Mouse (Mus musculus) heart, embryonic 16.5 days (tissue): ENCODE measurements around the gene Hectd4. TPM values are rescaled to one million over a fixed set of nuclear protein-coding genes. Genes with fewer than 3 reads are reported as not detected.
"Not testable (repeated sequence)": the region's sequence is repeated elsewhere in the genome, so short reads cannot be mapped to it uniquely, and the experiment has no call there.

ENCODE experiments used
- ATAC-seq: fragments of 200-750 bp; cut with Nextera tagmentation; replicated peaks from 2 replicates; pipeline ENCODE4 v1.8.0; 2017; ENCODE audit warnings: moderate number of reproducible peaks; ENCODE audit not compliant: insufficient read depth, low FRiP score; ENCODE audit errors: extremely low read depth
- H3K27ac ChIP-seq: fragments of 300-500 bp; sonication (generic); 2 replicates; pipeline ENCODE4 v1.5.1; 2014; ENCODE audit warnings: mild to moderate bottlenecking, low read length, control low read depth, moderate library complexity
- H3K27me3 ChIP-seq: fragments of 300-500 bp; sonication (generic); 2 replicates; pipeline ENCODE4 v1.6.1; 2014; ENCODE audit warnings: low read length, mixed read lengths; ENCODE audit not compliant: control insufficient read depth, insufficient read depth
- H3K36me3 ChIP-seq: fragments of 300-500 bp; sonication (generic); 2 replicates; pipeline ENCODE4 v1.6.1; 2014; ENCODE audit not compliant: control insufficient read depth, insufficient read depth
- H3K4me1 ChIP-seq: fragments of 300-500 bp; sonication (generic); 2 replicates; pipeline ENCODE4 v1.6.1; 2014; ENCODE audit warnings: low read length, mixed read lengths; ENCODE audit not compliant: control insufficient read depth, insufficient read depth
- H3K4me2 ChIP-seq: fragments of 300-500 bp; sonication (generic); 2 replicates; pipeline ENCODE4 v1.6.1; 2014; ENCODE audit warnings: low read depth, mild to moderate bottlenecking, control low read depth, low read length
- H3K4me3 ChIP-seq: fragments of 300-500 bp; sonication (generic); 2 replicates; pipeline ENCODE4 v1.5.1; 2014; ENCODE audit warnings: mild to moderate bottlenecking, control low read depth, low read length
- H3K9ac ChIP-seq: fragments of 300-500 bp; sonication (generic); 2 replicates; pipeline ENCODE4 v1.6.1; 2014; ENCODE audit warnings: low read length, control low read depth
- H3K9me3 ChIP-seq: fragments of 300-500 bp; sonication (generic); replicated peaks from 2 replicates; pipeline ENCODE4 v1.6.1; 2016; ENCODE audit warnings: low read length; ENCODE audit not compliant: control insufficient read depth
- WGBS: fragments of 180-500 bp; shearing (Covaris S2); extraction: QIAGEN DNeasy Blood & Tissue Kit; methylation state at CpG from one replicate; pipeline ENCODE4 v1.1.7; 2014; 5-methylcytosine and 5-hydroxymethylcytosine counted together
- polyA plus RNA-seq: library from polyadenylated mRNA; unstranded; fragments of >200 nt; fragmentation: Nextera tagmentation; extraction: Ambion mirVana; gene quantifications from 2 replicates; pipeline ENCODE4 v1.2.1, GENCODE M21; 2015

The Hectd4 gene
- polyA plus RNA-seq, 1 experiment from 2014 or later: 2.6 TPM

DNA sequence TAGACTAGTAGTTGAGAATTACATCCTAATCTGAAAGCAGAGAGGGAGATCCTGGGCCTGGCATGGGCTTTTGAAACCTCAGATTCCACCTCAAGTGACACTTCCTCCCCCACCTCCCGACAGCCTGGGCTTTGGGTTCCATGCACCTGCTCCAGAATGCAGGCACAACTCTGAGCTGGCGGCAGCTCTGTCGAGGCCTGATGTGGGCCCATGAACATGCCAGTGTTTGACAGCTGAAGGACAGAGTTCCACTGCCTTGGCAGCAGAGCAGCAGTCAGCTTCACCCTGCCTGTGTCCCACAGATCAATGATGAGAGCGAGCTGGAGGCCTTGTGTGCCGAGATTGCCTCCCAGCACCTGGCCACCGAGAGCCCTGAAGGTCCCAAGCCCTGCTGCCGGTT is 143.4 kb downstream of the Hectd4 start:
- Histone ChIP-seq H3K4me2 (no peak overlapping the region), H3K4me1 (peaks cover 4% of the 10 kb centered on the region; the same call in 1 of the 2 replicates), H3K9me3 (no peaks in the 10 kb centered on the region), H3K27me3 (no peaks in the 10 kb centered on the region), H3K4me3 (no peak overlapping the region), H3K36me3 (peaks cover 54% of the 10 kb centered on the region), H3K9ac (no peak overlapping the region), H3K27ac (no peak overlapping the region)
- ATAC-seq: no peak
- 78% methylated on average over 7 of the region's 7 CpGs for WGBS

DNA sequence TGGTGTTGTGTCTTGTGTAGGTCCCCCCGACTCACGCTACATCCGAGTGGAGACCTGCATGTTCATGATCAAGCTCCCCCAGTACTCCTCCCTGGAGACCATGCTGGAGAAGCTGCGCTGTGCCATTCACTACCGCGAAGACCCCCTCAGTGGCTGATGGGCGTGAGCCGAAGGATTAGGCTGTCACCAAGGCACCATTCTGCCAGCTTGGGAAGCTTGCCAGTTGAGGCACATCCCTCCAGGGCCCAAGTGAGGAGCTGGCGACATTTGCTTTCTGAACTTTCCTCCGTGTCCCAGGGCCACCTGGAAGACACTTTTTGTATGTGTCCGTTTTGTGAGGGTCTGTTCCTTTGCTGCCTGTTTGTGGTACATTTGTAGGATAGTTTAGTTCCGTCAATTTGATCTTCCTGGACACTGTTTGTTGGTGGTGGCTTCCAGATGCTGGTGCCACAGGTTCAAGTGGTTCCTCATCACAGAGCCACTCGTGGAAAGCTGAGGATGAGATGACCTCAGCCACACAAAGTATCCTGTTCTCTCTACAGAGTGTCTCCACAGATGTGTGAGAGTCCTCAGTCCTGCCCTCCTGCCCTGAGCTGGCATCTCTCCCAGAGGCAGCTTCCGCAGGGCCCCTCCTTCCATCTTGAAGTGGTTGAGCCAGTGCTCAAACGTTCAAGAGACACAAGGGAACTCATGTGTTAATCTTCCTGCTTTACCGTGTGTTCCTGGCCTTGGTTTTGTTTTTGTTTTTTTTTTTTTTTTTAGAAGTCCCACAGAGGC is 146.6 kb downstream of the Hectd4 start:
- ATAC-seq: no peak
- no peaks in the 10 kb centered on the region for H3K9me3 ChIP-seq
- no peak overlapping the region for H3K9ac ChIP-seq
- no peak overlapping the region for H3K27ac ChIP-seq
- H3K4me2 ChIP-seq: no peak overlapping the region
- H3K4me3 ChIP-seq: no peak overlapping the region
- H3K36me3 ChIP-seq: peaks cover 49% of the 10 kb centered on the region
- no peaks in the 10 kb centered on the region for H3K4me1 ChIP-seq
- no peaks in the 10 kb centered on the region for H3K27me3 ChIP-seq
- 72% methylated on average over 16 of the region's 16 CpGs for WGBS

GRCm38 (mm10) chr5:121367255-121367654 is 147.2 kb downstream of the Hectd4 start:
- Histone ChIP-seq H3K27ac (no peak overlapping the region), H3K9ac (no peak overlapping the region), H3K4me2 (no peak overlapping the region), H3K4me3 (no peak overlapping the region), H3K36me3 (peaks cover 50% of the 10 kb centered on the region), H3K4me1 (no peaks in the 10 kb centered on the region), H3K9me3 (no peaks in the 10 kb centered on the region), H3K27me3 (no peaks in the 10 kb centered on the region)
- ATAC-seq: no peak
- 79% methylated on average over 4 of the region's 4 CpGs for WGBS

- ATAC-seq: no peak
- Histone ChIP-seq H3K4me3 (no peak overlapping the region), H3K27ac (no peak overlapping the region), H3K27me3 (no peaks in the 10 kb centered on the region), H3K36me3 (peaks cover 58% of the 10 kb centered on the region), H3K4me1 (no peaks in the 10 kb centered on the region), H3K9me3 (no peaks in the 10 kb centered on the region), H3K9ac (no peak overlapping the region), H3K4me2 (no peak overlapping the region)
- 89% methylated on average over 6 of the region's 6 CpGs for WGBS
Measured at GRCm38 (mm10) chr5:121371712-121372111, 151.7 kb downstream of the Hectd4 start.

DNA sequence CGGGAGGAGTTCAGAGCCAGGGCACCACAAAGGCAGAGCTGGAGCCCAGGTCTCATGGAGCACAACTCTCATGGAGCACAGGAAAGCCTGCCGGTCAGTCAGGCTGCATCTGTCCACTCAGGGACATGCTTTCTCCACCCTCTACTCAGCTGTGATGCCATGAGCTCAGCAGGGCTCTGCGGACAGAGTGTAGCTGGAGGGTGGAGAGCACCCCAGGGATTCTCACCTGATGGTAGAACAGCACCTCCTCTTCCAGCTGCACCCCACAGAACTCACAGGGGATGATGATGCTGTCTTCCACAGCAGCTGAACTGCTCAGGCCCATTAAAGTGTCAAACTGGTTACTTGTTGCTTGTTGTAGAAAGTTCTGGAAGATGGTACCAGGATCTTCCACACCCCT is 154.8 kb downstream of the Hectd4 start:
- no peak overlapping the region for H3K9ac ChIP-seq
- WGBS: 91% methylated on average over 3 of the region's 3 CpGs
- no peak overlapping the region for H3K4me3 ChIP-seq
- H3K36me3 ChIP-seq: peaks cover 76% of the 10 kb centered on the region
- H3K27ac ChIP-seq: no peak overlapping the region
- H3K9me3 ChIP-seq: no peaks in the 10 kb centered on the region
- H3K4me1 ChIP-seq: no peaks in the 10 kb centered on the region
- ATAC-seq: no peak
- no peaks in the 10 kb centered on the region for H3K27me3 ChIP-seq
- no peak overlapping the region for H3K4me2 ChIP-seq

DNA sequence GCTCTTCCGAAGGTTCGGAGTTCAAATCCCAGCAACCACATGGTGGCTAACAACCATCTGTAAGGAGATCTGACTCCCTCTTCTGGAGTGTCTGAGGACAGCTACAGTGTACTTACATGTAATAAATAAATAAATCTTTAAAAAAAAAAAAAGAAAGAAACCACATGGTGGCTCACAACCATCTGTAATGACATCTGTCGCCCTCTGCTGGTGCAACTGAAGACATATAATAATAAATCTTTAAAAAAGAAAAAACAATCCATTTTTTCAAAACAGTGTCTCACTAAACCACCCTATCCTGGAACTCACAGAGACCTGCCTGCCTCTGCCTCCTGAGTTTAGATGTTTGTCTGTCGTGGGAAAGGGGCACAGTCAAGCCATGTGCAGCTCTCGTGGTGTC is 157.0 kb downstream of the Hectd4 start:
- not testable (repeated sequence) for H3K9me3 ChIP-seq, H3K4me2 ChIP-seq, H3K4me3 ChIP-seq, H3K27ac ChIP-seq, H3K9ac ChIP-seq, H3K4me1 ChIP-seq, ATAC-seq, H3K27me3 ChIP-seq
- H3K36me3 ChIP-seq: peaks cover 78% of the 10 kb centered on the region
- 73% methylated on average over 5 of the region's 5 CpGs for WGBS

- no peak overlapping the region for H3K27ac ChIP-seq
- WGBS: 89% methylated on average over 13 of the region's 13 CpGs
- peaks cover 3% of the 10 kb centered on the region for H3K4me1 ChIP-seq
- no peak overlapping the region for H3K4me2 ChIP-seq
- H3K27me3 ChIP-seq: no peaks in the 10 kb centered on the region
- H3K9ac ChIP-seq: no peak overlapping the region
- no peak for ATAC-seq
- peaks cover 5% of the 10 kb centered on the region for H3K9me3 ChIP-seq
- peaks cover 61% of the 10 kb centered on the region for H3K36me3 ChIP-seq
- no peak overlapping the region for H3K4me3 ChIP-seq
Measured at GRCm38 (mm10) chr5:121378678-121379256, 158.7 kb downstream of the Hectd4 start.

GRCm38 (mm10) chr5:121380692-121381091 is 160.7 kb downstream of the Hectd4 start:
- no peak for ATAC-seq
- Histone ChIP-seq H3K36me3 (peaks cover 44% of the 10 kb centered on the region), H3K4me2 (no peak overlapping the region), H3K4me1 (peaks cover 10% of the 10 kb centered on the region), H3K27ac (no peak overlapping the region), H3K27me3 (no peaks in the 10 kb centered on the region), H3K9me3 (peaks cover 5% of the 10 kb centered on the region), H3K4me3 (no peak overlapping the region), H3K9ac (no peak overlapping the region)
- WGBS: 93% methylated on average over 2 of the region's 2 CpGs
